Mouse (Mus musculus) forebrain, postnatal 0 days (tissue): ENCODE data around the gene Sec24d. TPM values are rescaled to one million over a fixed set of nuclear protein-coding genes. Genes with fewer than 3 reads are reported as not detected.

Experiments
- ATAC-seq: fragments of 200-750 bp; cut with Nextera tagmentation; 2 replicates; pipeline ENCODE4 v1.8.0; 2017; ENCODE audit warnings: mild to moderate bottlenecking, moderate library complexity
- DNase-seq: peaks from one replicate; pipeline ENCODE4 v3.0.0-alpha.2; 2015
- H3K27ac ChIP-seq: fragments of 300-500 bp; sonication (generic); 2 replicates; pipeline ENCODE4 v1.5.1; 2014; ENCODE audit warnings: low read depth, mild to moderate bottlenecking, antibody characterized with exemption, low read length, moderate library complexity, mixed read lengths
- H3K27me3 ChIP-seq: fragments of 300-500 bp; sonication (generic); 2 replicates; pipeline ENCODE4 v1.6.1; 2014; ENCODE audit warnings: mild to moderate bottlenecking, low read length, mixed read lengths; ENCODE audit not compliant: insufficient read depth
- H3K36me3 ChIP-seq: fragments of 300-500 bp; sonication (generic); 2 replicates; pipeline ENCODE4 v1.6.1; 2014; ENCODE audit warnings: mild to moderate bottlenecking, moderate library complexity; ENCODE audit not compliant: insufficient read depth
- H3K4me1 ChIP-seq: fragments of 300-500 bp; sonication (generic); 2 replicates; pipeline ENCODE4 v1.6.1; 2014; ENCODE audit warnings: antibody characterized with exemption; ENCODE audit not compliant: insufficient read depth
- H3K4me2 ChIP-seq: fragments of 300-500 bp; sonication (generic); 2 replicates; pipeline ENCODE4 v1.6.1; 2014; ENCODE audit warnings: low read depth, mild to moderate bottlenecking, moderate library complexity
- H3K4me3 ChIP-seq: fragments of 300-500 bp; sonication (generic); 2 replicates; pipeline ENCODE4 v1.5.1; 2014; ENCODE audit warnings: low read depth, low read length, mixed read lengths
- H3K9ac ChIP-seq: fragments of 300-500 bp; sonication (generic); 2 replicates; pipeline ENCODE4 v1.6.1; 2014; ENCODE audit warnings: mild to moderate bottlenecking
- H3K9me3 ChIP-seq: fragments of 300-500 bp; sonication (generic); 2 replicates; pipeline ENCODE4 v1.6.1; 2016; ENCODE audit warnings: low read length
- CTCF ChIP-seq: sonication (generic); IDR thresholded peaks from 2 replicates; pipeline ENCODE4 v1.5.1; 2016; ENCODE audit warnings: antibody characterized with exemption, control low read depth, low read depth
- WGBS: fragments of 180-500 bp; shearing (Covaris S2); extraction: QIAGEN DNeasy Blood & Tissue Kit; methylation state at CpG from one replicate; pipeline ENCODE4 v1.1.7; 2014; 5-methylcytosine and 5-hydroxymethylcytosine counted together
- polyA plus RNA-seq: library from polyadenylated mRNA; unstranded; fragments of >200 nt; fragmentation: Nextera tagmentation; extraction: Ambion mirVana; gene quantifications from 2 replicates; pipeline ENCODE4 v1.2.1, GENCODE M21; 2015
- total RNA-seq: library from RNA; depleted of rRNA; stranded (reverse); fragments of >200 nt; gene quantifications from 2 replicates; pipeline ENCODE4 v1.2.3, GENCODE M21; 2014

Sec24d gene
- total and polyA plus RNA-seq, 2 experiments from 2014 or later, result 16.3 to 36.5 TPM

- H3K36me3 ChIP-seq, result peaks cover 8% of the 10 kb centered on the region; the same call in 1 of the 2 replicates
- H3K9ac ChIP-seq, result no peak overlapping the region
- H3K4me1 ChIP-seq, result no peaks in the 10 kb centered on the region
- no peak for TF ChIP-seq CTCF
- no peak overlapping the region for H3K4me2 ChIP-seq
- no peaks in the 10 kb centered on the region for H3K9me3 ChIP-seq
- DNase-seq, result peak; percentile 91
- no peaks in the 10 kb centered on the region for H3K27me3 ChIP-seq
- H3K4me3 ChIP-seq, result no peak overlapping the region
- WGBS, result 48% methylated on average over 9 of the region's 9 CpGs
- peak; percentile 89 for ATAC-seq
- H3K27ac ChIP-seq, result peak overlapping the region; percentile 69; the same call in 1 of the 2 replicates
These were observed 31.0 kb downstream of the Sec24d start for GRCm38 (mm10) chr3:123298283-123298682.

GRCm38 (mm10) chr3:123301521-123301920, 34.3 kb downstream of the Sec24d start:
- no peak for TF ChIP-seq CTCF
- DNase-seq (no peak), ATAC-seq (no peak)
- Histone ChIP-seq H3K27me3 (no peaks in the 10 kb centered on the region), H3K9me3 (no peaks in the 10 kb centered on the region), H3K36me3 (peaks cover 7% of the 10 kb centered on the region; the same call in 1 of the 2 replicates), H3K4me2 (no peak overlapping the region), H3K9ac (no peak overlapping the region), H3K4me1 (no peaks in the 10 kb centered on the region), H3K4me3 (no peak overlapping the region), H3K27ac (no peak overlapping the region)
- 96% methylated on average over 2 of the region's 2 CpGs for WGBS

- ATAC-seq, result no peak
These were observed 38.4 kb downstream of the Sec24d start for GRCm38 (mm10) chr3:123305611-123306010.

GRCm38 (mm10) chr3:123307446-123307845, 40.2 kb downstream of the Sec24d start:
- Histone ChIP-seq H3K4me2 (no peak overlapping the region), H3K27ac (no peak overlapping the region), H3K4me1 (no peaks in the 10 kb centered on the region), H3K27me3 (no peaks in the 10 kb centered on the region), H3K9me3 (no peaks in the 10 kb centered on the region), H3K9ac (no peak overlapping the region), H3K4me3 (no peak overlapping the region), H3K36me3 (peaks cover 8% of the 10 kb centered on the region; the same call in 1 of the 2 replicates)
- ATAC-seq (no peak), DNase-seq (no peak)
- WGBS, result 94% methylated on average over 6 of the region's 6 CpGs
- TF ChIP-seq CTCF, result no peak

More at GRCm38 (mm10) chr3:123305611-123306010, 38.4 kb downstream of the Sec24d start:
- H3K9me3 ChIP-seq, result no peaks in the 10 kb centered on the region
- no peak for DNase-seq
- no peaks in the 10 kb centered on the region for H3K4me1 ChIP-seq
- H3K27ac ChIP-seq, result no peak overlapping the region
- H3K36me3 ChIP-seq, result peaks cover 12% of the 10 kb centered on the region; the same call in 1 of the 2 replicates
- no peak overlapping the region for H3K4me3 ChIP-seq
- TF ChIP-seq CTCF, result no peak
- H3K4me2 ChIP-seq, result no peak overlapping the region
- H3K27me3 ChIP-seq, result no peaks in the 10 kb centered on the region
- H3K9ac ChIP-seq, result no peak overlapping the region
- 94% methylated on average over 15 of the region's 15 CpGs for WGBS

- Histone ChIP-seq H3K27me3 (no peaks in the 10 kb centered on the region), H3K4me2 (no peak overlapping the region), H3K9me3 (no peaks in the 10 kb centered on the region), H3K9ac (no peak overlapping the region), H3K4me1 (no peaks in the 10 kb centered on the region), H3K36me3 (peaks cover 8% of the 10 kb centered on the region; the same call in 1 of the 2 replicates), H3K27ac (no peak overlapping the region), H3K4me3 (no peak overlapping the region)
- DNase-seq (no peak), ATAC-seq (no peak)
- 68% methylated on average over 6 of the region's 6 CpGs for WGBS
- no peak for TF ChIP-seq CTCF
These were observed 41.9 kb downstream of the Sec24d start for GRCm38 (mm10) chr3:123309141-123309540.

- Histone ChIP-seq H3K27ac (no peak overlapping the region), H3K9me3 (no peaks in the 10 kb centered on the region), H3K4me3 (no peak overlapping the region), H3K4me2 (no peak overlapping the region), H3K36me3 (no peaks in the 10 kb centered on the region), H3K27me3 (no peaks in the 10 kb centered on the region), H3K4me1 (no peaks in the 10 kb centered on the region), H3K9ac (no peak overlapping the region)
- no peak for DNase-seq
- no peak for TF ChIP-seq CTCF
- no peak for ATAC-seq
- 79% methylated on average over 9 of the region's 9 CpGs for WGBS
These were observed 45.3 kb downstream of the Sec24d start for GRCm38 (mm10) chr3:123312477-123313062.

- Histone ChIP-seq H3K27ac (no peak overlapping the region), H3K4me2 (no peak overlapping the region), H3K9me3 (no peaks in the 10 kb centered on the region), H3K9ac (no peak overlapping the region), H3K4me1 (no peaks in the 10 kb centered on the region), H3K4me3 (no peak overlapping the region), H3K27me3 (no peaks in the 10 kb centered on the region), H3K36me3 (no peaks in the 10 kb centered on the region)
- ATAC-seq (no peak), DNase-seq (no peak)
- TF ChIP-seq CTCF, result no peak
- 78% methylated on average over 5 of the region's 5 CpGs for WGBS
These were observed 46.2 kb downstream of the Sec24d start for GRCm38 (mm10) chr3:123313477-123313876.
